Mouse (Mus musculus) stomach, postnatal 0 days (tissue): ENCODE measurements around the gene Foxn3. TPM values are rescaled to one million over a fixed set of nuclear protein-coding genes. Genes with fewer than 3 reads are reported as not detected.

Experiments used
- ATAC-seq: fragments of 200-750 bp; cut with Nextera tagmentation; 2 replicates; pipeline ENCODE4 v1.8.0; 2017; ENCODE audit not compliant: low FRiP score, low TSS enrichment
- DNase-seq: peaks from one replicate; pipeline ENCODE4 v3.0.0-alpha.2; 2016; ENCODE audit warnings: low spot score
- H3K27ac ChIP-seq: fragments of 300-500 bp; sonication (generic); replicated peaks from 2 replicates; pipeline ENCODE4 v1.5.1; 2014; ENCODE audit warnings: mild to moderate bottlenecking, control low read depth
- H3K27me3 ChIP-seq: fragments of 300-500 bp; sonication (generic); 2 replicates; pipeline ENCODE4 v1.6.1; 2014; ENCODE audit warnings: low read length; ENCODE audit not compliant: control insufficient read depth, insufficient read depth
- H3K36me3 ChIP-seq: fragments of 300-500 bp; sonication (generic); 2 replicates; pipeline ENCODE4 v1.6.1; 2014; ENCODE audit warnings: low read length, mixed read lengths; ENCODE audit not compliant: control insufficient read depth, insufficient read depth
- H3K4me1 ChIP-seq: fragments of 300-500 bp; sonication (generic); replicated peaks from 2 replicates; pipeline ENCODE4 v1.6.1; 2014; ENCODE audit warnings: antibody characterized with exemption; ENCODE audit not compliant: control insufficient read depth, insufficient read depth
- H3K4me2 ChIP-seq: fragments of 300-500 bp; sonication (generic); replicated peaks from 2 replicates; pipeline ENCODE4 v1.6.1; 2014; ENCODE audit warnings: low read depth, mild to moderate bottlenecking, control low read depth, moderate library complexity
- H3K4me3 ChIP-seq: fragments of 300-500 bp; sonication (generic); 2 replicates; pipeline ENCODE4 v1.5.1; 2014; ENCODE audit warnings: low read depth, low read length, control low read depth
- H3K9ac ChIP-seq: fragments of 300-500 bp; sonication (generic); 2 replicates; pipeline ENCODE4 v1.6.1; 2014; ENCODE audit warnings: mild to moderate bottlenecking, low read length, control low read depth, mixed read lengths
- H3K9me3 ChIP-seq: fragments of 300-500 bp; sonication (generic); 2 replicates; pipeline ENCODE4 v1.6.1; 2016; ENCODE audit warnings: low read length; ENCODE audit not compliant: control insufficient read depth
- CTCF ChIP-seq: IDR thresholded peaks from 2 replicates; pipeline ENCODE4 v1.5.1; 2016; ENCODE audit warnings: antibody characterized with exemption, low read depth, mild to moderate bottlenecking, moderate library complexity
- EP300 ChIP-seq: optimal IDR thresholded peaks from 2 replicates; pipeline ENCODE3; 2016; ENCODE audit warnings: antibody characterized with exemption
- WGBS: fragments of 180-500 bp; shearing (Covaris S2); extraction: QIAGEN DNeasy Blood & Tissue Kit; methylation state at CpG from one replicate; pipeline ENCODE4 v1.1.7; 2014; 5-methylcytosine and 5-hydroxymethylcytosine counted together
- polyA plus RNA-seq: library from polyadenylated mRNA; unstranded; fragments of >200 nt; fragmentation: Nextera tagmentation; extraction: Ambion mirVana; gene quantifications from 2 replicates; pipeline ENCODE4 v1.2.1, GENCODE M21; 2015

Gene Foxn3
- polyA plus RNA-seq, 1 experiment from 2014 or later, result 40.1 TPM

GRCm38 (mm10) chr12:99378284-99378683 lies 185.1 kb downstream of the Foxn3 start:
- Histone ChIP-seq H3K27ac (0 out of 2 replicates have a peak overlapping the region, but pooled peaks have one; percentile 8), H3K4me2 (no peak overlapping the region), H3K4me3 (no peak overlapping the region), H3K9ac (no peak overlapping the region), H3K36me3 (no peaks in the 10 kb centered on the region; the same call in 1 of the 2 replicates), H3K4me1 (peaks cover 3% of the 10 kb centered on the region; the same call in 1 of the 2 replicates), H3K27me3 (no peaks in the 10 kb centered on the region), H3K9me3 (no peaks in the 10 kb centered on the region)
- no peak for ATAC-seq
- TF ChIP-seq EP300 (no peak), CTCF (no peak)
- 61% methylated on average over 8 of the region's 8 CpGs for WGBS
- no peak for DNase-seq

GRCm38 (mm10) chr12:99377705-99378104 lies 185.7 kb downstream of the Foxn3 start:
- H3K4me3 ChIP-seq, result no peak overlapping the region
- no peak overlapping the region for H3K4me2 ChIP-seq
- no peak for TF ChIP-seq EP300
- TF ChIP-seq CTCF, result no peak
- no peaks in the 10 kb centered on the region for H3K9me3 ChIP-seq
- H3K36me3 ChIP-seq, result no peaks in the 10 kb centered on the region; the same call in 1 of the 2 replicates
- no peaks in the 10 kb centered on the region for H3K27me3 ChIP-seq
- no peak for DNase-seq
- ATAC-seq, result no peak
- H3K4me1 ChIP-seq, result peaks cover 3% of the 10 kb centered on the region; the same call in 1 of the 2 replicates
- H3K9ac ChIP-seq, result no peak overlapping the region
- WGBS, result 49% methylated on average over 3 of the region's 3 CpGs
- no peak overlapping the region; the same call in 1 of the 2 replicates for H3K27ac ChIP-seq

DNA sequence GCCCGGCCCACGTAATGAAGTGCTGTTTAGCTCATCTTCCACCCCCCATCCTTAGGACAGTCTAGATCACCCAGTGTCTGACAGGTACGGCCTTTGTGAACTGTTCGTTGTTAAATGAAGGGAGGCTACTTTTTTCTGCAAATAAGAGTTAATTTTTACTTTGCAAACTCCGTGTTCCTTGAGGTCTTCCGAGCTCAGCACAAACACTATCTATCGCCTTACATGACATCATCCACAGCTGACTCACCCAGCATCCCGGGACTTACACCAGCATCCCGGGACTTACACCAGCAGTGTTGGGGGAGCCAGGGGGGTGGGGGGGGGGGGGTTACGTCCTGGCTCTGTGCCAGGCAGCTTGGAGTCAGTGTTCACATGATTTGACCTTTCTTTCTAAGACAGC lies 186.3 kb downstream of the Foxn3 start:
- no peak overlapping the region for H3K4me3 ChIP-seq
- TF ChIP-seq CTCF (no peak), EP300 (no peak)
- no peaks in the 10 kb centered on the region for H3K36me3 ChIP-seq
- H3K27ac ChIP-seq, result no peak overlapping the region; the same call in 1 of the 2 replicates
- H3K9ac ChIP-seq, result no peak overlapping the region
- no peaks in the 10 kb centered on the region for H3K27me3 ChIP-seq
- no peaks in the 10 kb centered on the region for H3K9me3 ChIP-seq
- DNase-seq, result peak; percentile 51
- H3K4me1 ChIP-seq, result peaks cover 3% of the 10 kb centered on the region; the same call in 1 of the 2 replicates
- WGBS, result 29% methylated on average over 10 of the region's 10 CpGs
- H3K4me2 ChIP-seq, result no peak overlapping the region
- peak; percentile 71 for ATAC-seq

DNA sequence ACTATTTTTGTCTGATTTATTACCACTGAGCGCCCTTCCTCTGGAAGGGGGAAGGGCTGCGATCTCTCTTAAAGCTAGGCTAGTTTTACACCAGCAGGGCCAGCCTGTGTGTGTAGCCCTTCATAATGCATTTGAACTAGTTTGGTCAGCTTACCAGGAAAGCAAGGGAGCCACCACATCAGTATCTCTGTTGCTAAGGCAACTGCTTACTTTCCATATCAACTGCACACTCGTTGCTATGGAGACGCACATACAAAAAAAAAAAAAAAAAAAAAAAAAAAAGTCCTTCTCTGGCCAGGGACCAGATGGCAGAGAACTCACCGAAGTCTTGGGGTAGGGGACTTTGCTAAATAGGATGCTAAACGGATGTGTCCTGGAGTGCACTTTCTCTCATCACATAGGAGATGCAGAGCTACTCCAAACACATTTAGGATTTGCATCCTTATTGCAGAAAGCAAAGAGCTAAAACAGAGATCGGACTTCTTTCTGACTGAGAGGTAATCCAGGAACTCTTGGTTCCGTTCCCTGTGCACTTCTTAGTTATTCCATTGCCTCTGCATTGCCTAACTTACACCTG lies 187.4 kb downstream of the Foxn3 start:
- no peak overlapping the region for H3K4me3 ChIP-seq
- 51% methylated on average over 8 of the region's 8 CpGs for WGBS
- no peak overlapping the region for H3K27ac ChIP-seq
- H3K27me3 ChIP-seq, result no peaks in the 10 kb centered on the region
- H3K9me3 ChIP-seq, result no peaks in the 10 kb centered on the region
- no peak for TF ChIP-seq EP300
- TF ChIP-seq CTCF, result peak; percentile 9; the same call in 1 of the 2 replicates
- H3K4me1 ChIP-seq, result peaks cover 3% of the 10 kb centered on the region; the same call in 1 of the 2 replicates
- ATAC-seq, result peak; percentile 77
- no peak overlapping the region for H3K4me2 ChIP-seq
- no peaks in the 10 kb centered on the region for H3K36me3 ChIP-seq
- no peak overlapping the region for H3K9ac ChIP-seq
- DNase-seq, result no peak

- H3K9ac ChIP-seq, result no peak overlapping the region
- ATAC-seq, result no peak
- no peak for TF ChIP-seq EP300
- no peak for TF ChIP-seq CTCF
- 0 out of 2 replicates have a peak overlapping the region, but pooled peaks have one; percentile 24 for H3K27ac ChIP-seq
- no peaks in the 10 kb centered on the region for H3K27me3 ChIP-seq
- no peak for DNase-seq
- no peak overlapping the region for H3K4me3 ChIP-seq
- H3K4me1 ChIP-seq, result peaks cover 3% of the 10 kb centered on the region; the same call in 1 of the 2 replicates
- no peak overlapping the region for H3K4me2 ChIP-seq
- 65% methylated on average over 6 of the region's 6 CpGs for WGBS
- H3K36me3 ChIP-seq, result no peaks in the 10 kb centered on the region
- H3K9me3 ChIP-seq, result no peaks in the 10 kb centered on the region
Measured at GRCm38 (mm10) chr12:99375426-99375825, 188.0 kb downstream of the Foxn3 start.

DNA sequence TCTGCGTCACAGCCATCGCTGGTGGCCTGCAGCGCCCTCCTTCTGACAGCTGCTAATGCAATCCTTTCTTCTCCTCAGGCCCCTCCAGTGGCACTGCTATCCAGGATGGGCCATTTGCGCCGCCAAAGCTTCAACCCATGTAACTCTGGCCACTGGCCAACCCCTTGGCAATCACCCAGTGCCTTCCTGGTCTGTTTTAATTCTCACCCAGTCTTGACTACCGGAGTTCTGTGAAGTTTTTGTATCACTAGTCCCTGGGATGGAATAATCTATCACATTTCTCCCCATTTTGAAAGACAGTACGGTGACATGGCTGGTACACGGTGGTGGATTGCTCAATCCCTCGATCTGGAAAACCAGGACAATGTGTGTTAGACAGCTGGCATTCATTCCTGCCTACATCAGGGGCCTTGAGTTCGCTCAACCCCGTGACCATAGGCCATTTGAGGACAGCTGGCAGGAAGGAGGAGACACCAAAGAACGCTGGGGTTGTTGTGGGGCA lies 189.2 kb downstream of the Foxn3 start:
- no peak overlapping the region for H3K4me3 ChIP-seq
- H3K4me1 ChIP-seq, result peaks cover 2% of the 10 kb centered on the region; the same call in 1 of the 2 replicates
- no peak overlapping the region for H3K4me2 ChIP-seq
- H3K27ac ChIP-seq, result no peak overlapping the region
- no peak overlapping the region for H3K9ac ChIP-seq
- no peaks in the 10 kb centered on the region for H3K36me3 ChIP-seq
- DNase-seq (no peak), ATAC-seq (no peak)
- H3K27me3 ChIP-seq, result no peaks in the 10 kb centered on the region
- TF ChIP-seq EP300, result no peak
- TF ChIP-seq CTCF, result no peak
- no peaks in the 10 kb centered on the region for H3K9me3 ChIP-seq
- WGBS, result 76% methylated on average over 12 of the region's 12 CpGs
